Mouse (Mus musculus): Measurements from ENCODE around the gene Gpr137. TPM values are rescaled to one million over a fixed set of nuclear protein-coding genes. Genes with fewer than 3 reads are reported as not detected.
"Not testable (repeated sequence)": the region's sequence is repeated elsewhere in the genome, so short reads cannot be mapped to it uniquely, and the experiment has no call there.

Gpr137 gene
- polyA plus RNA-seq (2012; ENCODE audit: insufficient read depth, insufficient read length, missing spikeins), result 31.2 and 45.5 TPM in 2 replicates

- Histone ChIP-seq H3K4me3 (ENCODE audit: insufficient read depth, low read depth, low read length) (peak within 1 kb of the TSS; percentile 82), H3K4me1 (ENCODE audit: control insufficient read depth, insufficient read depth, insufficient read length, low read length) (peaks cover 5% of the 10 kb centered on the region; the same call in 1 of the 2 replicates), H3K27ac (replicated peaks; ENCODE audit: low read depth, low read length) (peak within 1 kb of the TSS; percentile 84)
These were observed at the start of gene Gpr137 for GRCm38 (mm10) chr19:6942249-6942691. Gene Gpr137 (minus strand): TSS chr19:6942480.

DNA sequence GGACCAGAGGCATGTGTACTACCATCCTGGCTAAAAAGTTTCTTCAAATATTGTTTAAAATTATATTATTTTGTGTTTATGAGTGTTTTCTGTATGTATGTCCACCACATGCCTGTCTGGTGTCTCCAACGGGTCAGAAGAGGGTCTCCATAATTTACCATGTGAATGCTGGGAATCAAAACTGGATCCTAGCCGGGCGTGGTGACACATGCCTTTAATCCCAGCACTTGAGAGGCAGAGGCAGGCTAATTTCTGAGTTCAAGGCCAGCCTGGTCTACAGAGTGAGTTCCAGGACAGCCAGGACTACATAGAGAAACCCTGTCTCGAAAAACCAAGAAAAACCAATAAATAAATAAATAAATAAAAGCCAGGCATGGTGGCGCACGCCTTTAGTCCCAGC lies 48.9 kb upstream of the Gpr137 start:
- not testable (repeated sequence) for H3K4me3 ChIP-seq (ENCODE audit: insufficient read depth, low read depth, low read length); H3K27ac ChIP-seq (replicated peaks; ENCODE audit: low read depth, low read length)
- peaks cover 16% of the 10 kb centered on the region for H3K4me1 ChIP-seq (ENCODE audit: control insufficient read depth, insufficient read depth, insufficient read length, low read length)

DNA sequence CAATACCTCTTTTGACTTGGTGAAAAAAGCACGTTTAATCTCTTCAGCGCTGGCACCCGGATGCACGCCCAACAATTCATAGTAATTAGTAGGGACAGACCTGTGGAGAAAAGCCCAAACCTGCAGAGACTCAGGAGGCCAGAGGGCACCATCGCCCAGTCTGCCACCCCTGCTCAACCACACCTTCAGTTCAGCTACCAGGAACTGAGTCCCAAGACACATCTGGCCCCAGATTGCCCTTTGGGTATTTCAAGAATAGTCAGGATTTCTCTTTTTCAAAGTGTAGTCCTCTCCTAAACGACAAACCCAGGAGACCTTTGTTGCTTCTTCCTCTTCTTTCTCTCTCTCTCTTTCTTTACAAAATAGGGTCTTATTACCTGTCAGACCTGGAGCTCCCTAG lies 48.4 kb upstream of the Gpr137 start:
- peaks cover 20% of the 10 kb centered on the region for H3K4me1 ChIP-seq (ENCODE audit: control insufficient read depth, insufficient read depth, insufficient read length, low read length)
- no peak overlapping the region for H3K27ac ChIP-seq (replicated peaks; ENCODE audit: low read depth, low read length)
- no peak overlapping the region for H3K4me3 ChIP-seq (ENCODE audit: insufficient read depth, low read depth, low read length)

- Histone ChIP-seq H3K4me3 (ENCODE audit: insufficient read depth, low read depth, low read length) (no peak overlapping the region), H3K27ac (replicated peaks; ENCODE audit: low read depth, low read length) (no peak overlapping the region), H3K4me1 (ENCODE audit: control insufficient read depth, insufficient read depth, insufficient read length, low read length) (peaks cover 13% of the 10 kb centered on the region)
These were observed 47.0 kb upstream of the Gpr137 start for GRCm38 (mm10) chr19:6989251-6989650.

DNA sequence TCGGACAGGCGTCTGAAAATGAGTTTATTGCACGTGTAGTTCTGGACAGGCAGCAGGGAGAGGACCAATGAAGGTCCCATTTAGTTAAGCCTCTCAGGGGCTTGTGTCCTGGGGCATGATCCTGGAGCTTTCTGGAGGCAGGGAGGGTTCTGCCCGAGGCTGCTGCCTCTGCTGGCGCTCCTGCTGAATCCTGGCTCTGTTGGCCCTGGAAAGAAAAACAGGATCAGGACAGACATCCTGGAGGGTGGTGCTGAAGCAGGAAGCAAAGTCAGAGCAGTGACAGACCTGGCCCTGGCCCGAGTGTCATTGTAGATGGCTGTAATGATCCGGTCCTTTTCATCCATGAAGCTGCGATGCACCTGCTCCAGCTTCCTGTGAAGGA lies 45.6 kb upstream of the Gpr137 start:
- no peak overlapping the region; the same call in 1 of the 2 replicates for H3K27ac ChIP-seq (replicated peaks; ENCODE audit: low read depth, low read length)
- peaks cover 12% of the 10 kb centered on the region for H3K4me1 ChIP-seq (ENCODE audit: control insufficient read depth, insufficient read depth, insufficient read length, low read length)
- peak overlapping the region; percentile 67 for H3K4me3 ChIP-seq (ENCODE audit: insufficient read depth, low read depth, low read length)

DNA sequence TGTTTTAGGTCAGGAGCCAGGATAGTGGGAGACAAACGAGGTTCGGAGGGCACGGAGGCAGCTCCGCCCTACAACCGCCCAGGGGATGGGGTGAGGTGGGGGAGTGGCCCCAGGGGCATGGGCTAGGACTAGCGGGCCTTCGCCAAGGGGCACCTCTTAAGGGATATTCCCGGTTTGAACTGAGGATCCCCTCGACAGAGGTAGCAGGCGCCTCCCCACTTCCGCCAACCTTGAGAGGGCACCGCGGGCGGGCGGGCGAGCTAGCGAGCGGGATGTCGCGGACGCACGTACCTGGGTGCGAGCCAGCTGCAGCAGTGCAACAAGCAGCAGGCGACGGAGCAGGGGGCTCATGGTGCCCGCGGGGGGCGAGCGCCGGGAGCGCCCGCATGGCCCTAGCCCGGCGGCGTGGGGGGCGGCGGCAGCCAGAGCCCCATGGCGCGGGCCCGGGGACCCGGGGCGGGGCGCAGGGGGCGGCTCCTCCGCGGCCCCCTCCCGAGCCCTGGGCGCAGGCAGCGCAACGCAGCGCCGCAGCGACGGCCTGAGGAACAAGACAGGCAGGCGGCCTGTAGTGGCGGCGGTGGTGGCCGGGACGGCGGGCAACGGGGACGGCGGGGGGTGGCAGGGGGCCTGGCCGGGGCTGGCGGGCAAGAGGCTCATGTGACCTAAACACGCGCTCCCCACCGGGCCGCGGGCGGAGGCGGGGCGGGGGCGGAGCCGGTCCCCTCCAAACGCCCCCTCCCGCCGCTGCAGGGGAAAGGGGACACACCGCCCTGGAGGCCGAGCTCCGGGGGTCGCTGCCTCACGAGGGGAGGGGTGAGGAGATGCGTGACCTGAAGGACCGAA lies 45.0 kb upstream of the Gpr137 start, which contains the start of gene Vegfb:
Gene Vegfb, minus strand, starts transcription at position 591 of the 843 bp plus-strand sequence.
- H3K4me1 ChIP-seq (ENCODE audit: control insufficient read depth, insufficient read depth, insufficient read length, low read length), result peaks cover 11% of the 10 kb centered on the region
- peak within 1 kb of the TSS; percentile 76 for H3K4me3 ChIP-seq (ENCODE audit: insufficient read depth, low read depth, low read length)
- H3K27ac ChIP-seq (replicated peaks; ENCODE audit: low read depth, low read length), result peak within 1 kb of the TSS; percentile 69

DNA sequence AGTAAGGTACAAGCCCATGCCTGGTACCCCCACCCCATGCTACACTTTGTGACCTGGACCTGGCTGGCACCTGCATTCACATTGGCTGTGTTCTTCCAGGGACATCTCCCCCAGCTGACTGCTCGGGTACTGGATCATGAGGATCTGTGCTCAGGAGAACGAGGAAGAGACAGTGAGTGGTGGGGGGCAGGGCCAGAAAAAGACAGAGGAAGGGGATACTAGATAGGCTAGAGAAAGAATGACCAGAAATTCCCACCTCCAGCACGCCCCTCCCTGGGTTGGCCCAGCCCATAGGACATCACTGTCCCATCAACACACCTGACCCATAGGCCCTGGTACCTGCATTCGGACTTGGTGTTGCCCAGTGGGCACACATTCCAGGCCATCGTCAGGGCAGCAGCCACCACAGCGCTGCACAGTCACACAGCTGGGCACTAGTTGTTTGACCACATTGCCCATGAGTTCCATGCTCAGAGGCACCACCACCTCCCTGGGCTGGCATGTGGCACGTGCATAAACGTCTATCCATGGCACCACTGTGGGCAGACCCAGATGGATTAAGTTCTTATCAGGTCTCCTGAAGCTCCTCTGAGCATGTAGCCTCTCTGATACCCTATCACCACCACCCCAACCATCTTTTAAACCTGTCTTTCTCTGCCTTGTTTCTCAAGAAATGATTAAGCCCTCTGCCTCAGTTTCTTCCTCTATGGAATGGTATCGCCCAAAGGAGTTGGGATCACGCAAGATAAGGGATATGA lies 43.9 kb upstream of the Gpr137 start:
- Histone ChIP-seq H3K4me1 (ENCODE audit: control insufficient read depth, insufficient read depth, insufficient read length, low read length) (peaks cover 11% of the 10 kb centered on the region), H3K4me3 (ENCODE audit: insufficient read depth, low read depth, low read length) (peak overlapping the region; percentile 76), H3K27ac (replicated peaks; ENCODE audit: low read depth, low read length) (peak overlapping the region; percentile 69)

GRCm38 (mm10) chr19:6985300-6985699 lies 43.0 kb upstream of the Gpr137 start:
- Histone ChIP-seq H3K27ac (replicated peaks; ENCODE audit: low read depth, low read length) (no peak overlapping the region), H3K4me1 (ENCODE audit: control insufficient read depth, insufficient read depth, insufficient read length, low read length) (peaks cover 11% of the 10 kb centered on the region), H3K4me3 (ENCODE audit: insufficient read depth, low read depth, low read length) (no peak overlapping the region)

- no peak overlapping the region for H3K27ac ChIP-seq (replicated peaks; ENCODE audit: low read depth, low read length)
- peaks cover 11% of the 10 kb centered on the region for H3K4me1 ChIP-seq (ENCODE audit: control insufficient read depth, insufficient read depth, insufficient read length, low read length)
- no peak overlapping the region for H3K4me3 ChIP-seq (ENCODE audit: insufficient read depth, low read depth, low read length)
These were observed 41.3 kb upstream of the Gpr137 start for GRCm38 (mm10) chr19:6983621-6984020.

DNA sequence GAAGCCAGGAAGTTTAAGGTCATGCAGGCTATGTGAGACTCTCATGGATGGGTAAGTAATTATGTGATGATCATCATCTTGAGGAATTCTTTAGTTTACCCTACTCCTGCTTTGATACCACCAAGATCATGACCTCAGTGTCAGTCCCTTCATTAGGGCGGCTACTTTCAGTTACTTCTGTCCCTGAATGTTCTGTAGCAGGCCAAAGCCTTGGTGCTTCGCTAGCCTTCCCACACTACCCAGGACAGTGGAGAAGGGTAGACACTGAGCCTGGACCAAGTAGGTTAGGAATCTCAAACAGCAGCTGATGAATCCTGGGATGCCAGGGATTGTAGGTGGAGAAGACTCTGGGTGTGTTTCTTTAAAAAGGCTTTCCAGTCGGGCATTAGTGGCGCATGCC lies 39.2 kb upstream of the Gpr137 start:
- H3K4me3 ChIP-seq (ENCODE audit: insufficient read depth, low read depth, low read length), result peak overlapping the region; percentile 4; the same call in 1 of the 2 replicates
- peak overlapping the region; percentile 99 for H3K27ac ChIP-seq (replicated peaks; ENCODE audit: low read depth, low read length)
- peaks cover 6% of the 10 kb centered on the region; the same call in 1 of the 2 replicates for H3K4me1 ChIP-seq (ENCODE audit: control insufficient read depth, insufficient read depth, insufficient read length, low read length)

- peak within 1 kb of the TSS; percentile 84 for H3K4me3 ChIP-seq (ENCODE audit: insufficient read depth, low read depth, low read length)
- H3K27ac ChIP-seq (replicated peaks; ENCODE audit: low read depth, low read length), result peak within 1 kb of the TSS; percentile 99
- H3K4me1 ChIP-seq (ENCODE audit: control insufficient read depth, insufficient read depth, insufficient read length, low read length), result no peaks in the 10 kb centered on the region
These were observed 38.3 kb upstream of the Gpr137 start, which contains the start of gene Fkbp2 for GRCm38 (mm10) chr19:6980381-6981093. Gene Fkbp2 (minus strand): TSS chr19:6980501.

DNA sequence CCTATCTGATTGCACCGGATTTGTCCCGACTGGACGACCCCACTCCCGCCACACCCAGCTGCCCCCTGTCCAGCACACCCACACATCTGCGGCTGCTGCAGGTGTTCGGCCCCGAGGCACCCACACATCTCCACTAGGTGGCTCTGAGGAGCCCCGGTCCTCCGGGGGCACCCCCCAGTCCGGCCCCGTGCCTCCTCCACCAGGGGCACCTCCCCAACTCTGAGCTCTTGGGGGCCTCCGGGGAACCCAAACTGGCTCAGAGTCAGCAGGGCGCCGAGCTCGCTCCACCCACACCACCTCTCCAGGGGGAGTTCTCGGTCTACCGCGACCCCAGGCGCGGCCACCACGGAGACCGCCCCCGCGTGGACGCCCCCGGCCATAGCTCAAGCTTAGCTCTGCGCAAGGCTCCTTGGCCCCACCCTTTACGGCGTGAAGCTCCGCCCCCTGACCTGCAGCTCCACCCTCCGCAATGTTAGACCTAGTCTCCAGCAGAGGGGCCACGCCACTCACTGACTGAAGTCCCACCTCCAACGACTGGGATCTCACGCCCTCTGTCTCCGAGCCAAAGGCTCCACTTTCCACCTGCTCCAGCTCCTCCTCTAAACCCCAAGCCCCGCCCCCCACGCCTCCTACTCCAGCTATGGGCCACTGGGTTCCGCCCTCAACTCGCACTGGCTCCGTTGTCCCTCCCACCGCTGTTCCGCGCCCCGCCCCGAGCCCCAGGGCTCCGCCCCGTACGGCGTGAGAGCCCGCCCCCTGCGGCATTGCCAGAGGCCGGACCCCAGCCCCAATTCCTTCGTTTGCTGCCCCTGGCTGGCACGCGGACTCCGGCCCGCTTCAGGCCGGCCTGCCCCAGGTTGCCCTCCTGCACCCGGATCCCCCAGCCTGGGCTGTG lies 37.5 kb upstream of the Gpr137 start:
- peak overlapping the region; percentile 69 for H3K27ac ChIP-seq (replicated peaks; ENCODE audit: low read depth, low read length)

GRCm38 (mm10) chr19:6979001-6979479 lies 36.8 kb upstream of the Gpr137 start:
- no peaks in the 10 kb centered on the region for H3K4me1 ChIP-seq (ENCODE audit: control insufficient read depth, insufficient read depth, insufficient read length, low read length)
- H3K4me3 ChIP-seq (ENCODE audit: insufficient read depth, low read depth, low read length), result peak overlapping the region; percentile 63
- 0 out of 2 replicates have a peak overlapping the region, but pooled peaks have one; percentile 1 for H3K27ac ChIP-seq (replicated peaks; ENCODE audit: low read depth, low read length)

More for the DNA sequence above, 37.5 kb upstream of the Gpr137 start:
- Histone ChIP-seq H3K4me3 (ENCODE audit: insufficient read depth, low read depth, low read length) (peak overlapping the region; percentile 68), H3K4me1 (ENCODE audit: control insufficient read depth, insufficient read depth, insufficient read length, low read length) (no peaks in the 10 kb centered on the region)

- H3K4me3 ChIP-seq (ENCODE audit: insufficient read depth, low read depth, low read length), result peak overlapping the region; percentile 63; the same call in 1 of the 2 replicates
- H3K4me1 ChIP-seq (ENCODE audit: control insufficient read depth, insufficient read depth, insufficient read length, low read length), result no peaks in the 10 kb centered on the region
- no peak overlapping the region for H3K27ac ChIP-seq (replicated peaks; ENCODE audit: low read depth, low read length)
These were observed 36.3 kb upstream of the Gpr137 start for GRCm38 (mm10) chr19:6978639-6978974.
